In the genomic region with DNA sequence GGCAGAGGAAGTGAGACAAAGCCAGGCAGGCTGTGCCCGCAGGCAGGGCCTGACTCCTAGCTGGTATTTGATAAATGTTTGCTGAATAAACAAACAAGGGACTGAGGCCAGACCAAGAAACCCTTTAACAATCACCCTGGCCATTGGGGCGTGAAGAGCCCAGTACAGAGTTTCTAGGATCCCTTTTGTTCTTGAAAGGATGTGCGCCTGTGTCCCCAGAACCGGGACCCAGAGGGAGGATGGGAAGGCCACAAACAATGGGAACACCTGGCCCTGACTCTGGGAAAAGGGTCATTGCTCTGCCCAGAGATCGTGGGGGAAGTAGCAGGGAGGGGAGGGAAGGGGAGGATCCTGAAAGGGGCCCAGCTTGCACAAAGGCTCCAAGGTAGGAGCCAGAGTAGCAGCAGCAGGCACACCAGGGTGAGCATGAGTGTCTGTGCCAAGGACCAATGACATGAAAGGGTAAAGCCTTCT, we compare ENCODE assay signal across 12 mouse cellular contexts. TPM values are rescaled to one million over a fixed set of nuclear protein-coding genes. Genes with fewer than 3 reads are reported as not detected.
DNase-seq lines count a peak whose midpoint lies in the region; ATAC-seq and TF ChIP-seq lines count a peak whose summit lies in the region.
"Had no signal": no experiment of that assay in that cellular context is flagged by ENCODE, and none has a peak within 500 bp of the region (broad histone marks: within the 10 kb centered on the region; RNA-seq: fewer than 3 reads in every experiment).

No protein-coding gene starts in this region.

- ATAC-seq in intestine, embryonic 14.5 days (replicated peaks; ENCODE audit: low FRiP score, low TSS enrichment, low read depth), result no peak
- ATAC-seq in intestine, postnatal 0 days, result no peak
- no peak for ATAC-seq in embryonic facial prominence, embryonic 13.5 days (ENCODE audit: insufficient number of reproducible peaks, insufficient read depth, low FRiP score, low TSS enrichment, low read depth)

- H3K36me3 ChIP-seq in intestine, embryonic 14.5 days (ENCODE audit: control insufficient read depth, insufficient read depth, low read length), result no peaks in the 10 kb centered on the region
- no peaks in the 10 kb centered on the region for H3K36me3 ChIP-seq in intestine, postnatal 0 days (ENCODE audit: control insufficient read depth, insufficient read depth)
- no peaks in the 10 kb centered on the region for H3K36me3 ChIP-seq in embryonic facial prominence, embryonic 13.5 days

- peak overlapping the region; percentile 59; the same call in 1 of the 2 replicates for H3K27ac ChIP-seq in intestine, embryonic 14.5 days (ENCODE audit: low read depth)
- H3K27ac ChIP-seq in intestine, postnatal 0 days (ENCODE audit: low read depth, low read length), result no peak overlapping the region
- H3K27ac ChIP-seq in embryonic facial prominence, embryonic 13.5 days, result peak overlapping the region; percentile 40; the same call in 1 of the 2 replicates
- H3K27ac ChIP-seq: liver, embryonic 14.5 days had no signal

- no peak overlapping the region for H3K9ac ChIP-seq in intestine, embryonic 14.5 days (ENCODE audit: low read length)
- no peak overlapping the region for H3K9ac ChIP-seq in intestine, postnatal 0 days (ENCODE audit: low read depth, low read length)
- H3K9ac ChIP-seq in embryonic facial prominence, embryonic 13.5 days, result no peak overlapping the region
- H3K9ac ChIP-seq: liver, embryonic 14.5 days had no signal

- no peaks in the 10 kb centered on the region for H3K27me3 ChIP-seq in intestine, embryonic 14.5 days (replicated peaks; ENCODE audit: control insufficient read depth, insufficient read depth, low read length)
- no peaks in the 10 kb centered on the region for H3K27me3 ChIP-seq in intestine, postnatal 0 days (replicated peaks; ENCODE audit: control insufficient read depth, insufficient read depth, low read length)
- no peaks in the 10 kb centered on the region for H3K27me3 ChIP-seq in embryonic facial prominence, embryonic 13.5 days

- H3K4me2 ChIP-seq in intestine, embryonic 14.5 days (ENCODE audit: low read length), result no peak overlapping the region
- H3K4me2 ChIP-seq in intestine, postnatal 0 days (replicated peaks; ENCODE audit: low read depth), result no peak overlapping the region
- no peak overlapping the region for H3K4me2 ChIP-seq in embryonic facial prominence, embryonic 13.5 days

- no peak for TF ChIP-seq CTCF in intestine, postnatal 0 days (IDR thresholded peaks at IDR 0.05; ENCODE audit: low read depth)

- 26% methylated on average over 5 of the region's 5 CpGs for WGBS in intestine, embryonic 14.5 days
- WGBS in intestine, postnatal 0 days, result 29% methylated on average over 5 of the region's 5 CpGs
- 16% methylated on average over 5 of the region's 5 CpGs for WGBS in embryonic facial prominence, embryonic 13.5 days

- DNase-seq in intestine, embryonic 14.5 days (ENCODE audit: low spot score), result no peak
- peak; percentile 35 for DNase-seq in ES-CJ7 (ENCODE audit: low read depth, low spot score)
- DNase-seq in lung, postnatal 36 days, result peak; percentile 36
- no peak for DNase-seq in adrenal gland, postnatal 4 days (ENCODE audit: low spot score in 2 of 2)
- DNase-seq in layer of hippocampus, adult 18-20 months (ENCODE audit: low spot score in 2 of 2), result no peak
- DNase-seq in heart, postnatal 4 days, result no peak
- DNase-seq: cerebellum, adult 18-20 months; heart, postnatal 10 days; layer of hippocampus, postnatal 36 days had no signal

- H3K9me3 ChIP-seq in intestine, embryonic 14.5 days (ENCODE audit: control insufficient read depth, low read length), result no peaks in the 10 kb centered on the region
- no peaks in the 10 kb centered on the region for H3K9me3 ChIP-seq in intestine, postnatal 0 days (ENCODE audit: control insufficient read depth)
- no peaks in the 10 kb centered on the region for H3K9me3 ChIP-seq in embryonic facial prominence, embryonic 13.5 days

- peaks cover 10% of the 10 kb centered on the region for H3K4me1 ChIP-seq in intestine, embryonic 14.5 days (replicated peaks; ENCODE audit: control insufficient read depth, insufficient read depth, low read length)
- 0 out of 2 replicates have a peak, but pooled peaks cover 5% of the 10 kb centered on the region for H3K4me1 ChIP-seq in intestine, postnatal 0 days (replicated peaks; ENCODE audit: control insufficient read depth, insufficient read depth, low read length)
- H3K4me1 ChIP-seq in embryonic facial prominence, embryonic 13.5 days, result peaks cover 6% of the 10 kb centered on the region; the same call in 1 of the 2 replicates

- H3K4me3 ChIP-seq in intestine, embryonic 14.5 days (ENCODE audit: low read depth, low read length), result no peak overlapping the region
- no peak overlapping the region for H3K4me3 ChIP-seq in intestine, postnatal 0 days (ENCODE audit: low read depth, low read length)
- no peak overlapping the region for H3K4me3 ChIP-seq in embryonic facial prominence, embryonic 13.5 days

RNA-seq across cellular contexts. Expression of gene Klhdc7a, which starts 9.5 kb away (rescaled TPM):
- 0.09 and 0.15 TPM in 2 replicates for polyA plus RNA-seq in intestine, embryonic 14.5 days (2014; fragmentation: Nextera tagmentation; extraction: Ambion mirVana)
- 0.08 and 0.12 TPM in 2 replicates for polyA plus RNA-seq in intestine, postnatal 0 days (2015; fragmentation: Nextera tagmentation; extraction: Ambion mirVana)
- 0.03 and 0.06 TPM in 2 replicates for polyA plus RNA-seq in embryonic facial prominence, embryonic 13.5 days (2015; fragmentation: Nextera tagmentation; extraction: Ambion mirVana)
- 1 to 10 TPM; 6.3 to 7.3 TPM for total RNA-seq in adrenal gland, postnatal 4 days (2021)
- 10 to 100 TPM; 10.1 to 11.1 TPM for total RNA-seq in layer of hippocampus, adult 18-20 months (2021)
- under 1 TPM; 0.45 to 0.97 TPM for total RNA-seq in heart, postnatal 4 days (2021)

Comparison
In these comparisons a context has a peak if more than half of its experiments do, and no peak if none do; other contexts are left out.
1. DNase-seq: peak in ES-CJ7 (single experiment) and lung, postnatal 36 days (single experiment); none in intestine, embryonic 14.5 days (single experiment), adrenal gland, postnatal 4 days (0 of 2), layer of hippocampus, adult 18-20 months (0 of 2) and heart, postnatal 4 days (single experiment).